Mouse (Mus musculus): Measurements from ENCODE around the gene Sae1. TPM values are rescaled to one million over a fixed set of nuclear protein-coding genes. Genes with fewer than 3 reads are reported as not detected.

Sae1 gene
- total RNA-seq, 4 experiments from 2014 or later: 89.6 to 93.3 (median 91.9) TPM

GRCm38 (mm10) chr7:16284904-16285303, 102.7 kb downstream of the Sae1 start:
- no peak for DNase-seq (ENCODE audit: low spot score in 2 of 2)

- no peak for DNase-seq (ENCODE audit: low spot score in 2 of 2)
These were observed 103.6 kb downstream of the Sae1 start for GRCm38 (mm10) chr7:16284001-16284400.

- no peak for DNase-seq (ENCODE audit: low spot score in 2 of 2)
These were observed 105.3 kb downstream of the Sae1 start for GRCm38 (mm10) chr7:16282334-16282733.

GRCm38 (mm10) chr7:16280721-16281120, 106.9 kb downstream of the Sae1 start:
- DNase-seq (ENCODE audit: low spot score in 2 of 2): no peak

- no peak for DNase-seq (ENCODE audit: low spot score in 2 of 2)
These were observed 112.4 kb downstream of the Sae1 start for GRCm38 (mm10) chr7:16274922-16275890.

- DNase-seq (ENCODE audit: low spot score in 2 of 2): peak in 1 of 2 experiments; percentile 49
These were observed 113.9 kb downstream of the Sae1 start for GRCm38 (mm10) chr7:16273766-16274140.

- DNase-seq (ENCODE audit: low spot score in 2 of 2): peak; percentile 78 to 82
These were observed 114.4 kb downstream of the Sae1 start, which contains the start of gene Inafm1 for GRCm38 (mm10) chr7:16273081-16273765. Gene Inafm1, minus strand, starts transcription at chr7:16273617.

- peak; percentile 42 to 54 for DNase-seq (ENCODE audit: low spot score in 2 of 2)
These were observed 114.9 kb downstream of the Sae1 start for GRCm38 (mm10) chr7:16272681-16273080.

GRCm38 (mm10) chr7:16271139-16271538, 116.5 kb downstream of the Sae1 start:
- DNase-seq (ENCODE audit: low spot score in 2 of 2): no peak

Other genes with a start within 250 kb of the Sae1 start
- gene Meis3, start 212.7 kb downstream of the Sae1 start, total RNA-seq (2022): 10 to 100 TPM; 36.4 to 42.8 (median 40.1) TPM
- gene Dhx34, start 165.8 kb downstream of the Sae1 start, total RNA-seq (2022): 10 to 100 TPM; 12.4 to 17.6 (median 13.5) TPM
- 1 to 10 TPM in 2 of 4 experiments, under 1 TPM in 2; 0.54 to 1.7 (median 1.1) TPM for gene C5ar2, start 143.7 kb downstream of the Sae1 start, total RNA-seq (2022)
- 1 to 10 TPM in 3 of 4 experiments, under 1 TPM in 1; 0.61 to 5.4 (median 3.0) TPM for gene C5ar1, start 128.3 kb downstream of the Sae1 start, total RNA-seq (2022)
- 10 to 100 TPM; 30.9 to 39.3 (median 33.1) TPM for gene Inafm1, start 114.2 kb downstream of the Sae1 start, total RNA-seq (2022)
- gene Ccdc9, start 101.0 kb downstream of the Sae1 start, total RNA-seq (2022): 10 to 100 TPM; 72.6 to 88.3 (median 86.3) TPM
- 10 to 100 TPM in 3 of 4 experiments, 1 to 10 TPM in 1; 8.9 to 14.4 (median 10.9) TPM for gene Bbc3, start 79.4 kb downstream of the Sae1 start, total RNA-seq (2022)
- 10 to 100 TPM; 43.3 to 50.2 (median 47.1) TPM for gene Zc3h4, start 13.1 kb upstream of the Sae1 start, total RNA-seq (2022)
- gene Tmem160, start 65.0 kb upstream of the Sae1 start, total RNA-seq (2022): 10 to 100 TPM; 53.2 to 76.7 (median 67.9) TPM
- 10 to 100 TPM; 14.0 to 17.1 (median 15.5) TPM for gene Npas1, start 89.9 kb upstream of the Sae1 start, total RNA-seq (2022)
- gene Arhgap35, start 227.2 kb upstream of the Sae1 start, total RNA-seq (2022): 100 to 1,000 TPM; 115 to 133 (median 122) TPM

All from layer of hippocampus, adult 8-10 months (tissue).